Mouse (Mus musculus): ENCODE measurements around the gene Zfp346.

Gene Zfp346

GRCm38 (mm10) chr13:55105045-55105952 is at the start of gene Zfp346:
Gene Zfp346 (plus strand): TSS chr13:55105311.
- in situ Hi-C loops (cut with MboI, MseI), result loop anchor here (10.0 kb wide), 1 partner anchor 220 kb away; the partner anchor contains the start of genes Mxd3, Prelid1 and Rab24

GRCm38 (mm10) chr13:55058042-55058441 is 47.1 kb upstream of the Zfp346 start:
- in situ Hi-C loops (cut with MboI, MseI), result no loop called here

GRCm38 (mm10) chr13:55063276-55063675 is 41.8 kb upstream of the Zfp346 start:
- in situ Hi-C loops (cut with MboI, MseI), result no loop called here

- in situ Hi-C loops (cut with MboI, MseI), result no loop called here
These were observed 35.4 kb upstream of the Zfp346 start for GRCm38 (mm10) chr13:55069719-55070118.

GRCm38 (mm10) chr13:55071322-55071721 is 33.8 kb upstream of the Zfp346 start:
- in situ Hi-C loops (cut with MboI, MseI), result no loop called here

GRCm38 (mm10) chr13:55075597-55075996 is 29.5 kb upstream of the Zfp346 start:
- in situ Hi-C loops (cut with MboI, MseI), result loop anchor here (5.0 kb wide), 1 partner anchor 268 kb away; no protein-coding TSS in a partner anchor

- in situ Hi-C loops (cut with MboI, MseI), result no loop called here
These were observed 12.5 kb upstream of the Zfp346 start for GRCm38 (mm10) chr13:55092588-55092987.

GRCm38 (mm10) chr13:55097841-55098240 is 7.3 kb upstream of the Zfp346 start:
- in situ Hi-C loops (cut with MboI, MseI), result loop anchor here (5.0 kb wide), 1 partner anchor 619 kb away; no protein-coding TSS in a partner anchor

GRCm38 (mm10) chr13:55099066-55099725 is 5.9 kb upstream of the Zfp346 start:
- in situ Hi-C loops (cut with MboI, MseI), result loop anchor here (5.0 kb wide), 1 partner anchor 618 kb away; no protein-coding TSS in a partner anchor

GRCm38 (mm10) chr13:55099726-55100478 is 5.2 kb upstream of the Zfp346 start, which contains the start of gene Uimc1:
Gene Uimc1 (minus strand): TSS chr13:55100300.
- in situ Hi-C loops (cut with MboI, MseI), result loop anchor here (5.0 to 10.0 kb wide), 2 partner anchors 225 to 617 kb away; partner anchors contain the start of genes Mxd3, Prelid1 and Rab24

GRCm38 (mm10) chr13:55101627-55102026 is 3.5 kb upstream of the Zfp346 start:
- in situ Hi-C loops (cut with MboI, MseI), result loop anchor here (10.0 kb wide), 1 partner anchor 223 kb away; the partner anchor contains the start of genes Mxd3, Prelid1 and Rab24

- in situ Hi-C loops (cut with MboI, MseI), result loop anchor here (10.0 kb wide), 1 partner anchor 222 kb away; the partner anchor contains the start of genes Mxd3, Prelid1 and Rab24
These were observed 2.7 kb upstream of the Zfp346 start for GRCm38 (mm10) chr13:55102366-55102765.

- in situ Hi-C loops (cut with MboI, MseI), result loop anchor here (10.0 kb wide), 1 partner anchor 221 kb away; the partner anchor contains the start of genes Mxd3, Prelid1 and Rab24
These were observed 1.8 kb upstream of the Zfp346 start for GRCm38 (mm10) chr13:55103351-55103750.

- in situ Hi-C loops (cut with MboI, MseI), result loop anchor here (10.0 kb wide), 1 partner anchor 219 kb away; the partner anchor contains the start of genes Mxd3, Prelid1 and Rab24
These were observed 1.0 kb downstream of the Zfp346 start for GRCm38 (mm10) chr13:55105953-55106691.

- in situ Hi-C loops (cut with MboI, MseI), result loop anchor here (10.0 kb wide), 1 partner anchor 218 kb away; the partner anchor contains the start of genes Mxd3, Prelid1 and Rab24
These were observed 2.0 kb downstream of the Zfp346 start for GRCm38 (mm10) chr13:55107116-55107515.

GRCm38 (mm10) chr13:55107694-55108093 is 2.6 kb downstream of the Zfp346 start:
- in situ Hi-C loops (cut with MboI, MseI), result loop anchor here (10.0 kb wide), 1 partner anchor 217 kb away; the partner anchor contains the start of genes Mxd3, Prelid1 and Rab24

- in situ Hi-C loops (cut with MboI, MseI), result no loop called here
These were observed 9.3 kb downstream of the Zfp346 start for GRCm38 (mm10) chr13:55114375-55114774.

GRCm38 (mm10) chr13:55124903-55125302 is 19.8 kb downstream of the Zfp346 start:
- in situ Hi-C loops (cut with MboI, MseI), result no loop called here

GRCm38 (mm10) chr13:55133448-55133847 is 28.3 kb downstream of the Zfp346 start, which contains the start of gene Gm17617:
Gene Gm17617 (minus strand): TSS chr13:55133548.
- in situ Hi-C loops (cut with MboI, MseI), result no loop called here

- in situ Hi-C loops (cut with MboI, MseI), result no loop called here
These were observed 30.3 kb downstream of the Zfp346 start for GRCm38 (mm10) chr13:55135382-55135781.

Measured in T-helper 2 cell (primary cell).